Mouse (Mus musculus): ENCODE measurements around the gene Cdc25b.
"Not testable (repeated sequence)": the region's sequence is repeated elsewhere in the genome, so short reads cannot be mapped to it uniquely, and the experiment has no call there.

Gene Cdc25b

DNA sequence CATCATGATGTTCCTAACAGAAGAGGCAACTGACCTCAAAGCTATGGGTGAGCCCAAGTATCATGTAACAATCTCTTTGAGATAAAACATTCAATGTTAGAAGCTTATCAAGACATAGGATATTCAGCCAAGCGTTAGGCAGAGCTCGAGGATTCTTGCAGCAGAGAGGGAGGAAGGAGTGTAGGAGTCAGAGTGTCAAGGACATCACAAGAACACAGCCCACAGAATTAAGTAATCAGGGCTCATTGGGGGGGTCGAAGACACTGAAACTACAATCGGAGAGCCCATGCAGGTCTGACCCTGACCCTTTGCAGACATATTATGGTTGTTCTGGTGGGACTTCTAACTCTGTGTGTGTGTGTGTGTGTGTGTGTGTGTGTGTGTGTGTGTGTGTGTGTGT lies 33.3 kb downstream of the Cdc25b start:
- Histone ChIP-seq H3K9me3 (ENCODE audit: low read length) (no peaks in the 10 kb centered on the region), H3K27me3 (ENCODE audit: insufficient read depth, low read length) (no peaks in the 10 kb centered on the region), H3K4me3 (replicated peaks; ENCODE audit: low read length) (no peak overlapping the region), H3K4me1 (replicated peaks; ENCODE audit: low read depth, low read length) (peaks cover 32% of the 10 kb centered on the region), H3K36me3 (ENCODE audit: insufficient read depth, low read length) (no peaks in the 10 kb centered on the region)
- TF ChIP-seq NANOG (IDR thresholded peaks at IDR 0.05; ENCODE audit: borderline replicate concordance, low read length) = no peak
- TF ChIP-seq POU5F1 (IDR thresholded peaks at IDR 0.05; ENCODE audit: borderline replicate concordance, low read length) = no peak
- TF ChIP-seq CTCF (conservative IDR thresholded peaks at IDR 0.05; ENCODE audit: low read length) = no peak

DNA sequence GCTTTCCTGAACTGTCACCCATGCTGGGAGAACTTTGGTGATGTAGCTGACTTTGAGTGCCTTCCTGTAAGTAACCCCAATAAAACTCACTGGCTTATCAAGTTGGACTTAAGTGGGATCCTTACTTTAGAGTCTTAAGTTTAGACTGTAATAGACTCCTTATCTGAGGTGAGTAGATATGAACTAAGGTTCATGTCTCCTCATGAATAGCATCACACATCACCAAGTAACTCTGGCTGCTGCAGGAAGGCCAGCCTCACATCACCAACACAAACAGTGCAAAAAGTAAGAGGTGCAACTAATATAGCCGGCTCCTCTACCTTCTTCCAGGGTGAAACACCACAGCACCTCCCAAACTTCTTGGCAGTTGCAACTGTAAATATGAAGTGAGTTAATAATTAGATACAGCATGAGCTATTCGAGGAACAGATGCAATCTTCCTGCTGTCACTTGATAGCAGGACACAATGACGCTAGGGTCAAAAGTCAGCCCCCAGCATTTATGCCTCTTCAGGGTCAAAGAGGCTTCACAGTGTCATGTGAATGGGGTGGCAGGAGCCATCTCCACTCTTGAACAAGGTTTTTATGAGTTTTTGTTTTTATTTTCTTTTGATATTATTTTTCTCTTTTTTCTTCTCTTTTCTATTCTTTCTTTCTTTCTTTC lies 35.2 kb downstream of the Cdc25b start:
- Histone ChIP-seq H3K4me3 (replicated peaks; ENCODE audit: low read length) (no peak overlapping the region), H3K9me3 (ENCODE audit: low read length) (no peaks in the 10 kb centered on the region), H3K27me3 (ENCODE audit: insufficient read depth, low read length) (no peaks in the 10 kb centered on the region), H3K4me1 (replicated peaks; ENCODE audit: low read depth, low read length) (peaks cover 25% of the 10 kb centered on the region), H3K36me3 (ENCODE audit: insufficient read depth, low read length) (no peaks in the 10 kb centered on the region)
- TF ChIP-seq POU5F1 (IDR thresholded peaks at IDR 0.05; ENCODE audit: borderline replicate concordance, low read length) = no peak
- TF ChIP-seq NANOG (IDR thresholded peaks at IDR 0.05; ENCODE audit: borderline replicate concordance, low read length) = no peak
- no peak for TF ChIP-seq CTCF (conservative IDR thresholded peaks at IDR 0.05; ENCODE audit: low read length)

DNA sequence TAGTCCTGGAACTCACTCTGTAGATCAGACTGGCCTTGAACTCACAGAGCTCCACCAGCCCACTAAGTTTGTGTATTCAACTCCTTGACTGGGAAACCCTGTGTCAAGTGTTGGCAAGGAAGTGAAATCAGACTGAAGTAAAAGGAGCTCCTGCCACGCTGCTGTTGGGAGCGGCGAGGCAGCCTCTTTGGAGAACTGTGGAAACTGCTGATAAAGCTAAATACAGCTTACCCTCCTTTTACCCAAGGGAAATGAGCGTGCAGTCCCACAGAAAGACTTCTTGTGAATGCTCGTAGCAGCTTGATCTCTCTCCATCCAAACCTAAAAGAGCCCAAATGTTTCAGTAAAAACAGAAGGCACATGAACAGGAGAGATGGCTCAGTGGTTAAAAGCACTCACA lies 35.8 kb downstream of the Cdc25b start:
- H3K4me1 ChIP-seq (replicated peaks; ENCODE audit: low read depth, low read length) = peaks cover 20% of the 10 kb centered on the region
- TF ChIP-seq CTCF (conservative IDR thresholded peaks at IDR 0.05; ENCODE audit: low read length) (no peak), POU5F1 (IDR thresholded peaks at IDR 0.05; ENCODE audit: borderline replicate concordance, low read length) (no peak), NANOG (IDR thresholded peaks at IDR 0.05; ENCODE audit: borderline replicate concordance, low read length) (no peak)
- no peaks in the 10 kb centered on the region for H3K27me3 ChIP-seq (ENCODE audit: insufficient read depth, low read length)
- no peaks in the 10 kb centered on the region for H3K36me3 ChIP-seq (ENCODE audit: insufficient read depth, low read length)
- H3K4me3 ChIP-seq (replicated peaks; ENCODE audit: low read length) = no peak overlapping the region
- no peaks in the 10 kb centered on the region for H3K9me3 ChIP-seq (ENCODE audit: low read length)

DNA sequence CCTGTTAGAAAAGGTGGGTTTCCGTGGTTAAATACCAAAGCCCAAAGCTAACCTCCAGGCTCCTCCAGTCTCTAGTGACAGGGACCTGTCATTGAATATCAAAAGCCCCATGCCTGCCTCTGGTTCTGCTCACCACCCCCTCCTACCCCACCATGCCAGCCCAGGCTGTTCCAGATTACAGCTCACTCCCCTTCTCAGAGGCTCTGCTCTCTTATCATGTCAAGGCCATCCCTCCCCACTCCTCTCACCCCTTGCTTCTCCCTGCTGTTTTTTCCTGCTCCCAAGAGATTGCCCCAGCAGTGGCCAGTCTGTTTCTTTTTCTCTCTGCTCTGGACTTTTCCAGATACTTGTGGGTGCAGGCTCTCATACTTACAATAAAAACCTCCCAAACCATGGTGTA lies 36.8 kb downstream of the Cdc25b start:
- TF ChIP-seq POU5F1 (IDR thresholded peaks at IDR 0.05; ENCODE audit: borderline replicate concordance, low read length) (no peak), CTCF (conservative IDR thresholded peaks at IDR 0.05; ENCODE audit: low read length) (no peak), NANOG (IDR thresholded peaks at IDR 0.05; ENCODE audit: borderline replicate concordance, low read length) (no peak)
- Histone ChIP-seq H3K4me1 (replicated peaks; ENCODE audit: low read depth, low read length) (peaks cover 9% of the 10 kb centered on the region), H3K4me3 (replicated peaks; ENCODE audit: low read length) (no peak overlapping the region), H3K27me3 (ENCODE audit: insufficient read depth, low read length) (no peaks in the 10 kb centered on the region), H3K9me3 (ENCODE audit: low read length) (no peaks in the 10 kb centered on the region), H3K36me3 (ENCODE audit: insufficient read depth, low read length) (no peaks in the 10 kb centered on the region)

DNA sequence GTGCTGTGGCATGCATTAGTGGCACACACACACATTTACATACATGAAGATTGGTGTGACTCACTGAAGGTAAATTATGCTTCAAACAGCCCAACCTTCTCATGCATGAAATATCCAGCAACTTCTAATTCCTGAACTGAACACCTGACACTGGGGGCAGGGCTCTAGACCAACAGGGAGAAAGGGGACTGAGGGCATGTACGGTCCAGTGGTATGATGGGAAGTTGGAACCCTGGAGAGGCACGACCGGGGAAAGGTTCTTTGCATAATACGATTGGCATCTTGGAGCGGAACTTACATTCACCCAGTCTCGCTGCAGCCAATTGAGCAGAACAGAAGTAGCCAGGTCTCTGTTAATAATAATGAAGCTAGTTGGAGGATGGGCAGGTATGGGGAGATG lies 38.4 kb downstream of the Cdc25b start:
- H3K4me3 ChIP-seq (replicated peaks; ENCODE audit: low read length) = no peak overlapping the region
- H3K27me3 ChIP-seq (ENCODE audit: insufficient read depth, low read length) = no peaks in the 10 kb centered on the region
- TF ChIP-seq POU5F1 (IDR thresholded peaks at IDR 0.05; ENCODE audit: borderline replicate concordance, low read length) (no peak), CTCF (conservative IDR thresholded peaks at IDR 0.05; ENCODE audit: low read length) (no peak), NANOG (IDR thresholded peaks at IDR 0.05; ENCODE audit: borderline replicate concordance, low read length) (no peak)
- H3K36me3 ChIP-seq (ENCODE audit: insufficient read depth, low read length) = no peaks in the 10 kb centered on the region
- peaks cover 15% of the 10 kb centered on the region for H3K4me1 ChIP-seq (replicated peaks; ENCODE audit: low read depth, low read length)
- no peaks in the 10 kb centered on the region for H3K9me3 ChIP-seq (ENCODE audit: low read length)

DNA sequence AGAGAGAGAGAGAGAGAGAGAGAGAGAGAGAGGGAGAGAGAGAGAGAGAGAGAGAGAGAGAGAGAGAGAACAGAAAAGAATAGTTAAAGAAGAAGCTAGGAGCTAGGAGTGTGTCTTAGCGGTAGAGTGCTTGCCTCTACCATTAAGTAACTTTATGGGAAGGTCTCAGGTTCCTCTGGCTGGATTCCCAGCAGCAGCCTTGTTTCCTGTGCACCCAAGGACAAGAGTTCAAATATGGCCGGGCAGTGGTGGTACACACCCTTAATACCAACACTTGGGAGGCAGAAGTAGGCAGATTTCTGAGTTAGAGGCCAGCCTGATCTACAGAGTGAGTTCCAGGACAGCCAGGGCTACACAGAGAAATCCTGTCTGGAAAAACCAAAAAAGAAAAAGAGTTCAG lies 39.9 kb downstream of the Cdc25b start:
- H3K4me1 ChIP-seq (replicated peaks; ENCODE audit: low read depth, low read length) = peaks cover 21% of the 10 kb centered on the region
- H3K9me3 ChIP-seq (ENCODE audit: low read length); H3K36me3 ChIP-seq (ENCODE audit: insufficient read depth, low read length); H3K27me3 ChIP-seq (ENCODE audit: insufficient read depth, low read length); H3K4me3 ChIP-seq (replicated peaks; ENCODE audit: low read length): not testable (repeated sequence)

DNA sequence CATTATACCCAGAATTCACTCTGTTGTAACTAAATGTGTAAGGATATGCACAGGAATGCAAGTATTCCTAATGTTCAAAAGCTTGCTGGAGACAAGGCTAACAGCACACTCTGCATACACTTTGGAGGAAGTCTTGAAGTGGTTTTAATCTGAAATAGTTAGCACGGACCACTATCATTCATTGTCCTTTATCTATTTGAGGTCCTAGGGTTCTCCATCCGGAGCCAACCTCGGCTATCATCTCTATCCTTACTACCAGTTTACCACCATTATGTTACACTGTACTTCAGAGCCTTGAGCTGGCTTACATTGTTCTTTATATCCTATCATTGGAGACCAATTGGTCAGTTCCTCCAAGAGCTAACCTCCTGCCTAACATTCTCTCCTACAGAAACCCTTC lies 40.5 kb downstream of the Cdc25b start:
- H3K9me3 ChIP-seq (ENCODE audit: low read length) = no peaks in the 10 kb centered on the region
- peaks cover 27% of the 10 kb centered on the region for H3K4me1 ChIP-seq (replicated peaks; ENCODE audit: low read depth, low read length)
- H3K27me3 ChIP-seq (ENCODE audit: insufficient read depth, low read length) = no peaks in the 10 kb centered on the region
- H3K4me3 ChIP-seq (replicated peaks; ENCODE audit: low read length) = no peak overlapping the region
- H3K36me3 ChIP-seq (ENCODE audit: insufficient read depth, low read length) = no peaks in the 10 kb centered on the region
- TF ChIP-seq POU5F1 (IDR thresholded peaks at IDR 0.05; ENCODE audit: borderline replicate concordance, low read length) (no peak), CTCF (conservative IDR thresholded peaks at IDR 0.05; ENCODE audit: low read length) (no peak), NANOG (IDR thresholded peaks at IDR 0.05; ENCODE audit: borderline replicate concordance, low read length) (no peak)

DNA sequence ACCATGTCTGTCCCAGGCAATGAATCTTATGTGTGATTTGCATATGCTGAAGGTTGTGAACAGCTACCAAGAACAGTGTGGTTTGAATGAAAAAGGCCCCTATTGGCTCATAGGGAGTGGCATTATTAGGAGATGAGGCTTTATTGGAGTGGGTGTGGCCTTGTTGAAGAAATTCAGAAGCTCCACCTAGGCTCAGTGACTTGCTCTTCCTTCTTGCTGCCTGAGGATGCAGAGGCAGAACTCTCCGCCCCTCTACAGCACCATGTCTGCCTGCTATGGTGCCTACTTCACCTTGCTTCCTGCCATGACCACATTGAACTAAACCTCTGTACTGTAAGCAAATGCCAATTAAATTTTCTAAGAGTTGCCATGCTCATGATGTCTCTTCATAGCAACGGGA lies 45.8 kb downstream of the Cdc25b start:
- H3K4me1 ChIP-seq (replicated peaks; ENCODE audit: low read depth, low read length) = peaks cover 57% of the 10 kb centered on the region
- no peaks in the 10 kb centered on the region for H3K27me3 ChIP-seq (ENCODE audit: insufficient read depth, low read length)
- peak overlapping the region; percentile 87 for H3K4me3 ChIP-seq (replicated peaks; ENCODE audit: low read length)
- no peaks in the 10 kb centered on the region for H3K9me3 ChIP-seq (ENCODE audit: low read length)
- TF ChIP-seq POU5F1 (IDR thresholded peaks at IDR 0.05; ENCODE audit: borderline replicate concordance, low read length) (no peak), CTCF (conservative IDR thresholded peaks at IDR 0.05; ENCODE audit: low read length) (no peak), NANOG (IDR thresholded peaks at IDR 0.05; ENCODE audit: borderline replicate concordance, low read length) (no peak)
- peaks cover 19% of the 10 kb centered on the region for H3K36me3 ChIP-seq (ENCODE audit: insufficient read depth, low read length)
